Mouse (Mus musculus): ENCODE measurements around the gene Cmya5.
"Not testable (repeated sequence)": the region's sequence is repeated elsewhere in the genome, so short reads cannot be mapped to it uniquely, and the experiment has no call there.

Cmya5 gene

DNA sequence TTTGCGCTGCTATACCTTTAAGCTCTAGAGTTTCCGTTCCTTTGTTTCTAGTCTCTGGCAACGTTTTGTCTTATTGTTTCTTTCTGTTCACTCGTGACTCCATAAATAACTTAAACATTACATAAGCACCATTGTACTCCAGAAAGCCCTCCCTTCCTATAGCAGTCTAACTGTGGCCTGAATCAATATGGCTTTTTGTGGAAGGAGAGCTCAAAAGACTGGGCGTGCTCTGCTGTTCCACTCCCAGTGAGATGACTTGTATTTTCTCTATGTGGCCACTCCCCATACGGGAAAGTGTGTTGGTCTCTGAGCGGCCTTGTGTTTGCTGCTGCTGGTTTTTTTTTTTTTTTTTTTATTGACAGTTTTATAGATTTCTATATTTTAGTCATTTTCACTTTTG, 27.3 kb downstream of the Cmya5 start:
- no peak for DNase-seq

- no peak for DNase-seq
Observed at GRCm38 (mm10) chr13:93102340-93103090, 42.0 kb downstream of the Cmya5 start.

DNA sequence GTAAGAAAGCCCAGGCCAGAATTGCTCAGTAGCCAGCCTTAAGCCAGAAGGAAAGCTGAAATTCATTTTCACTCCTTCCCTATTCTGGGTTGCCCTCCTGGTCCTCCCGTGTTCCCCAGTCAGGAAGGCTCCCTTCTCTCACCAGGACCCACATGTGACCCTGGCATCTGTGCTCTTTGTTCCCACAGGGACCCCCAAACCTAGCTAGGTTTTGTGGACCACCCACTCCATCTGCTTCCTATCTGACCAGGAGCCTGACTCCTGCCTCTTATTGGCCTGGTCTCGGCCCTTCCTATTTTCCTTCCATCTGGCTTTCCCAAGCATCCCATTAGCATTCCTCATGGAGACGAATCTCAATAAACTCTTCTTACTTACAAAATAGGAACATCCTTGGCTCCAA, 45.9 kb downstream of the Cmya5 start:
- DNase-seq: no peak

- no peak for DNase-seq
Observed at GRCm38 (mm10) chr13:93096643-93097042, 47.9 kb downstream of the Cmya5 start.

DNA sequence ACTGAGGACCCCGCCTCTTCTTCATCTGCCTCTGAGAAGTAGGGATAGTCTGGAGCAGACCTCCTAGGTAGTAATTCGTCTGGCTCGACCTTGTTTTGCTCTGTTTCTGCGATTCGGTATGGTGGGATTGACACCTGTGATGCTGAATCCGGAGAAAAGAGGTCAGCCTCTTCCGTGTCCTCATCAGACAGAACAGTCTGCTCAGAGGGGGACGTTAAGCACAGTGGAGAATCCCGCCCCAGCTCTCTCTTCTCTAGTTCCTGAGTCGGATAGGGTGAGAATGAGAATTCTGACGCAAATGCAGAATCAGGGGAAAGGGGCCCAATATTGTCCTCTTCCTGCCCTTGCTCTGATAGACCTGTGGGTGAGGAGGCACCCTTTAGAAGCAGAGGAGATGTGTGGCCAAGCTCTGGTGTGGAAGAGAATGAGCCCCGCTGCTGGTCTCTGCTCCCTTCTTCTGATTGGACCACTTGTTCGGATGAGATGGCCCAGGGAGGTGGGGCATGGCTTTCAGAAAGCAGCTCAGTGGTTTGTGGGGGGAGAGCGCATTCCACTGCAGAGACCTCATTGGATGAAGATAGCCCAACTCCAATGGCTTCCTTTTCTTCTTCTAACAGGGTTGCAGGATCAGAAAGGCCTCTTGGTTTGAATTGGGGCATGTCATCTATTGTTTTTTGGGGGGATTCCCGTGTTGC, 49.3 kb downstream of the Cmya5 start:
- no peak for DNase-seq

DNA sequence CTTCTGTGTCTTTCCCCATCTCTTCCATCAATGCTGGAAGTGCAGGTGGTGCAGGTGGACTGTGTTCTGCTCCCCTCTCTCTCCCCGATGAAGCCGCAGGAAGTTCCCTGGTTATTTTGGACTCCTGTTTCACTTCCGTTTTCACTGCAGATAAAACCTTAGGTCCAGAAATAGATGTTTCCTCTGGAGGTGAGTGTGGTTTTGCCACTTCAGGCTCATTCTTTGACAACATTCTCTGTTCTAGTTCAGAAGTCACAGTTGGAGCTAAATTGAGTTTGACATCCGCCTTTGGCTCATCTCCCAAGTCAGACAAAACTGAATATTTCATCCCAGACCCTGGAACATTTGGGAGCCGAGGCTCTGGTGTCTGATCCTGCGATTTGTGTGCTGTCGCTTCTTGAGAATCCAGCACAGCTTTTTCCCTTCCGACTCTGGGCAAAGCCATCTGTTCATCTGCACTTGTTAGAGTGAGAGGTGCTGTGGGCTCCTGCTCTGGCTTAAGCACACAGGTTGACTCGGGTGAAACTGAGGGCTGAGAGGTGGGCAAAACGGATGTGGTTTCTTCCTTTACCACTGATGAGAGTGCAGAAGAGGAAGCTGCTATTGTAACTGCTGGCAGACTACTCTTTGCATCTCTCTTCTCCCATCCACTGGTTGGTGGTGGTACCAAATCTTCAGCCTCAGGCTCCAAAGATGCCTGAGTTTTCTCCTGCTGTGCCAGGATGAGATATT, 50.2 kb downstream of the Cmya5 start:
- DNase-seq: peak; percentile 41

GRCm38 (mm10) chr13:93093697-93094096, 50.8 kb downstream of the Cmya5 start:
- DNase-seq: no peak

DNA sequence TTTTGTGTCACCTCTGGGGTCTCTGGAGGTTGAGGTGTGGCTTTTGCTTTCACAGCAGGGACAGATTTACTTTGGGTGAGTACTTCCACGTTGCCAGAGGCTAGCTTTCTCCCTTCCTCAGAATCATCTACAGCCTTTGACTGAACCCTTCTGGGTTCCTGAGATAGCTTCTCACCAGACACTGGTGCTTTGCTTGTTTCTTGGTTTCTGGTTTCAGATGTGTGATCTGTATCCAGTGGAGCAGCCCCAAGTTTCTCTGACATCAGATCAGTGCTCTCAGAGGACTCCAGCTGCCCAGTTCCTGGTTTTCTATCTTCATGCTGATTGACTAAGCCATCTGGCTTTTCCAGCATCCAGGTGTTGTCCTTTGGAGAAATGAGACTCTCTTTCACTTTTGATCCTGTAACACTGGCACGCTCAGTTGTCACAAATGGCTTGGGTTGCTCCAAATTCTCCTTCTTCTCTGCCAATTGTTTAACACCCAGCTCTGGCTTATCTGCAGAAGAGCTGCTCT, 51.6 kb downstream of the Cmya5 start:
- no peak for DNase-seq

- no peak for DNase-seq
Observed at GRCm38 (mm10) chr13:93091866-93092455, 52.6 kb downstream of the Cmya5 start.

DNA sequence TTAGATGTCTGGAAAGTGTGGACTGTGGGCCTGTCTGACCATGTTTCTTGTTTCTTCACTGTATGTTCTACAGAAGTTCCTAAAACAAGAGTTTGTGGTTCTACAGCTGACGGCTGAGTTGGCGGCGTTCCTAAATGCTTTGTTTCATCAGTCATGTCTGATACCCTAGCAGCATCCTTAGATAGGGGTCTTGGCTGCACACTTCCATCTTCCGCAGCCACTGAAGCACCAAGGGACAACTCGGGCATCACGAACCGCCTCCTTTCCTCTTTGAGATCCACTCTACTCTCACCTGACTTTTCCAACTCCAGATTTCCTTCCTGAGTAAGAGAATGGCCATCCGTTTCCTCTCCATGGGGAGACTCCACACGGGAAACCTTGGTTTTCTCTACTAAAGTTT, 53.3 kb downstream of the Cmya5 start:
- DNase-seq: no peak

DNA sequence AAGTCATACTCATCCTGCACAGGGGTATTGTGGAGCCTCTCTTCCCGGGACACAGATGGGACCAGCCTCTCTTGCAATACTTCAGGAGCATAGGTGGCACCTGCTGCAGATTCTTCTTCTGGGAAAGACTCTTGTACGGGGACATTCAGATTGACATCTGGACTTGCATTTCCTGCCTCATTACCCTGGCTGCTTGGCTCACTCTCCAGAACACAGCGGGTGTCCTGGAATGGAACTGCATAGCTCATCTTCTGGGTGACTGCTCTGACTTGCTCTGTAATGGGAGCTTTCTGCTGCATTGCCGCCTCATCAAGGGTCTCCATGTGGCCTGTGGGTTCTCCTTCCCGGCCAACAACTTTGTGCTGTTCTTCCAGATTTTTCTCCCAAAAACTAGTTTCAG, 55.0 kb downstream of the Cmya5 start:
- DNase-seq: no peak

- no peak for DNase-seq
Observed at GRCm38 (mm10) chr13:93085711-93086110, 58.8 kb downstream of the Cmya5 start.

DNA sequence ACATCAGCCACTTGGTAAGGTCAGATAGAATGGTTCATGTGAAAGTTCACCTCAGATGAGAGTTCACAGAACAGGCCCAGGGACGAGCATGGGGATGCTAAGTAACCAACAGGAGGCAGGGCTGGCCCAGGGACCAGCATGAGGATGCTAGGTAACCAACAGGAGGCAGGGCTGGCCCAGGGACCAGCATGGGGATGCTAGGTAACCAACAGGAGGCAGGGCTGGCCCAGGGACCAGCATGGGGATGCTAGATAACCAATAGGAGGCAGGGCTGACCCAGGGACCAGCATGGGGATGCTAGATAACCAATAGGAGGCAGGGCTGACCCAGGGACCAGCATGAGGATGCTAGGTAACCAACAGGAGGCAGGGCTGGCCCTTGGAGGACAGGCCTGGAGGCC, 62.2 kb downstream of the Cmya5 start:
- DNase-seq: not testable (repeated sequence)

DNA sequence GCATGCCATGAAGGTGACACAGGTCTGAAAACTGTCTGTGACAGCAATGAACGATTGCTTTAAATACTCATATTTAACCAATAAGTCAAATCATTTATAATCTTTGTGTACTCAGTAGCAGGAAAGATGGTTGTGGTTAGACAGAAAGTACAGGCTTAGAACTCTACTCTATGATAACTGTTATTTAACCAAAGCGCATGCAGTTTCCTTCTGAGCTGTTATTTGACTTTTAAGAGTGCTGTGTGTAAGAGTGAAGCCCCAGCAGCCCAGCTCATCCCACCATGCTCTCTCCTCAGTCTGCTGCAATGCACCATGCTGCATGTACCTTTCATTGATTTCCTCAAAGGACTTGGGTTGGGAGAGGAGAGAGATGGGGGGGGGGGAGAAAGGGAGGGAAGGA, 63.7 kb downstream of the Cmya5 start:
- DNase-seq: no peak

DNA sequence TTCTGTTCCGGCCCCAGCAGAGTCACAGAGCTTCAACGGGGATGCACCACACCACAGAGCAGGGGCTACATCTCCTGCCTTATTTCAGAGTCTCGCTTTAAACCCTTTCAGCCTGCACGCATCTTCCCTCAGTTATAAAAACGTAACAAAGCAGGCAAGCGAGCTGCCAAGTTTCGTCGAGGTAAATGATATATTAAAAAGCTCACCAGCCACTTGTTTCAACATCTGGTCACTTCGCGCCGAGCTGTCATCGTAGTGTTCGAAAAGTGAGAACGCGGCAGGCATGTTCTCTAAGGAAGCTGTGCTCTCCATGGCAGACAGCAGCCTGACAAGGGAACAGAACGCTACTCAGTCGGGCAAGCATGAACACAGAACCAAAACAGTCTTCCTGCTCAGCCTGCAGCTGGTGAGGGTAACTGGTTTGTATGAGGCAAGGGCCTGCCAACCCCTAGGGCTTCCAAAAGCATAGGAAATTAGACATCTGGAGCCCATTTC, 70.3 kb downstream of the Cmya5 start:
- peak; percentile 52 for DNase-seq

DNA sequence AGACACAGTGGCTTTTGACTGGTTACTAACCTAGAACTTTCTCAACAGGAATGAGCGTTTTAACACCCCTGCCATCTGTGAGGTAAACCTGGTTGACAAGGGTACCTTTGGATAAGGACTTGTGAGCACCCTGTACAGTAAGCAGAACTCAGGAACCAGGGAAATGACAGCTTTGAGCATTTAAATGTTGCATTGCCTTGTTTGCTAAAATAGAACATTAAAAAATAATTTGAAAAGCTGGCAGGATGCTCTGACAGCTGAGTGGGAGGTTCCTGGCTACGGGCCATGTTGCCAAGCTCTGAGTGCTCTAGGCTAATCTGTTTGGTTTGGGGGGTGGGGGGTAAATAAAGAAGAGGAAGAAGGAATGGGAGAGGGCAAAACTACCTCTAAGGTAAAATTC, 70.9 kb downstream of the Cmya5 start:
- peak; percentile 79 for DNase-seq

DNA sequence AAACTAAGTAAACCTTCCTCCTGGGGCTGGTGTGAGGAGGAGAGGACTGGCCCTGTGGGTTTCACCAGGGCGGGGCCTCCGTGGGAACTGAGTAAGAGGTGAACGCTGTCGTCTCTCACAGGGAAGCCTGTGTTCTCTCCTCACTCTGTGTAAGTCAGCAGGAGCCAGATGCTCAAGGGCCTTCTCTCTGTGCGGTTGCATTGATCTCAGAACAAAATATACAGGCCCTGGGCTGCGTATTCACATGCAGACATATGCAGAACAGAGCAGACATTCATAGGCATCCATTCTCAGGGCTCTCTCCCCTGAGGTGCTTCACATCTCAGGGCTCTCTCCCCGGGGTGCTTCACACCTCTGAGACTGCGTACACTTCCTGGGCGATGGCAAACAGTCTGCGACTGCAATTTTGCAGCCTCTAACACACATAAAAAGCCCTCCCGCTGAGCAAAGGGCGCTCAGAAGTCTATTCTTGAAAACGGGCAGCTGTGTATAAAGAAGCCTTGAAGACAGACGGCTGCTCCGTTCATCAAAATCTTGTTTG, 71.6 kb downstream of the Cmya5 start:
- no peak for DNase-seq

- DNase-seq: no peak
Observed at GRCm38 (mm10) chr13:93070406-93070805, 74.1 kb downstream of the Cmya5 start.

GRCm38 (mm10) chr13:93069481-93069880, 75.0 kb downstream of the Cmya5 start:
- no peak for DNase-seq

DNA sequence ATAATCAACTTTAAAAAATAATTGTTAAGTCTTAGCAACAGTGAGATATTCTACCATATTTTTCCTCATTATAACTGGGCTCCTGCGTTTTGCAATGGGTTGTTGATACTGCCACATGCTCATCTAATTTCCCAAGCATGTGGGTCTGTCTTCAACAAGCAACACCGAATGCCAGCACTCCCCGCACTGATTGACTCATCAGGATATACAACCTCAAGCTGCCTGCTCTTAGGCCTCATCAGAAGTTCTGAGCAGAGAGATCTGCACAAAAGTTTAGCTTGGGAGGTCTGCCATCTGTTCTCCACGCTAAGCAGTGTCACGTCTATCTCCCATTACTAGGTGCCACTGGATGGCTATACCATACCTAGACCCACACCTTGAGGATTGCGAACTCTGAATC, 76.2 kb downstream of the Cmya5 start:
- DNase-seq: peak; percentile 86

DNA sequence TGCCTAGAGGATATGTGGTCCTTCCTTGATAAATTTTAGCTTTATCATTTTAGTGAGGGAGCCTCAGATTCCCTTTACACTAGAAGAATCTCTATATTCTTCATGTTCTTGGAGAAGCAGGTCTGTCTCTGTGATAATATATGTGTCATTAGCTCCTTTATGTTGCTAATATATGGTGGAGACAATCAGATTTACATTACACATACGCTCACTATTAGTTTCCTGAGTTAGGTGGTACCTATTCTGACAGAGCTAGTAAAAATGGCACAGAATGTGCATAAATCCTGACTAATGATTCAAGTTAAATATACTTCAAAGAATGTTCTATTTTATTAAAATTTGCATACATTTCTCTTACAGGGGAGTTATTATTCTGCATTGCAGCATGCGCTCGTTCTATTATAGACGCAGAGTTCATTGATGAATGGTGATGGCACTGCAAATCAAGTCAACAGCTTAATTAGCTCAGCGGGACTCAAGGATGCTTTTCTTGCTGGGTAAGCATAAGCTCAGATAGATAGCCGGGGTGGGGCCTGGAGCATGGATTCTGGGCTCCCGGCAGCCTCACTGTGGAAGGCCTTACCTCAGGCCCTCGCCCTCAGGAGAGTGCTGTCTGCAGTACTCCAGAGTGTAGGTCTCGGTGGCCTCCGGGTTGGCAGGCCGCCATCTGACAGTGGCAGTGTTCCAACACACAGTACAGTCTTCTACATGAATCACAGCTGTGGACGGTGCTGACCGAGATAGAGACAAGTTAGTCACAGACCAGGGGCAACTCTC, 81.5 kb downstream of the Cmya5 start:
- DNase-seq: no peak

GRCm38 (mm10) chr13:93061311-93061710, 83.2 kb downstream of the Cmya5 start:
- no peak for DNase-seq

Measured in layer of hippocampus, adult 9-11 months (tissue).